In the genomic region with DNA sequence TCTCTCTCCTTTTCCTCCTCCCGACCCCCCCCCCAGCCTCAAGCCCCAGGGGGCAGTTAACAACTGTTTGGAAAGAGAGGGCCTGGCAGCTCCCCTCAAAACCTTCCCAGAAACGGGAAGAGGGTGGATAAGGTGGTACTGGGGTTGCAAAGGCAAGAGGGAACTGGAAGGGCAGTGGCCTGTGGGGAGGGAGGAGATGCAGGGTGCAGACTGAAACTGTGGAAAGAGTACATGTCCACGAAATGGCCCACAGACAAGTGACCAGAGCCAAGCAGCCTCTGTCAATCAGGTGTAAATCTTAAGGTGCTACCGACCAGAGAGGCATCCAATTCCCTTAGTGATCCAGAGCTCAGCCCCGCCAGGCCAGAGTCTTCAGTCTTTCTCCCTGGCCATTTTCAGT, we compare ENCODE assay signal across 8 mouse cellular contexts.
DNase-seq lines count a peak whose midpoint lies in the region; ATAC-seq and TF ChIP-seq lines count a peak whose summit lies in the region.

No protein-coding gene starts in this region.

- no peak for TF ChIP-seq POLR2A in heart, adult 2 months (IDR thresholded peaks at IDR 0.05; ENCODE audit: insufficient read depth, low read depth, low read length)

- peaks cover 2% of the 10 kb centered on the region for H3K4me1 ChIP-seq in heart, adult 2 months (ENCODE audit: control insufficient read depth, insufficient read depth, low read length)
- H3K4me1 ChIP-seq in heart, embryonic 11.5 days (ENCODE audit: control insufficient read depth, insufficient read depth, low read length) = peaks cover 13% of the 10 kb centered on the region
- peaks cover 21% of the 10 kb centered on the region for H3K4me1 ChIP-seq in limb, embryonic 13.5 days

- TF ChIP-seq EP300 in heart, adult 2 months (IDR thresholded peaks at IDR 0.05; ENCODE audit: insufficient read depth, low read depth, low read length) = no peak

- WGBS in heart, adult 2 months = 7% methylated on average over 5 of the region's 5 CpGs
- WGBS in heart, embryonic 11.5 days (ENCODE audit: insufficient replicate concordance) = 3% methylated on average over 4 of the region's 5 CpGs
- WGBS in limb, embryonic 13.5 days = 5% methylated on average over 5 of the region's 5 CpGs

- no peak for TF ChIP-seq CTCF in heart, adult 2 months (IDR thresholded peaks at IDR 0.05)

- H3K27me3 ChIP-seq in heart, adult 2 months (ENCODE audit: control insufficient read depth, insufficient read depth, low read length) = no peaks in the 10 kb centered on the region
- no peaks in the 10 kb centered on the region for H3K27me3 ChIP-seq in heart, embryonic 11.5 days (ENCODE audit: control insufficient read depth, insufficient read depth, low read length)
- H3K27me3 ChIP-seq in limb, embryonic 13.5 days = peaks cover 23% of the 10 kb centered on the region

- H3K4me3 ChIP-seq in heart, adult 2 months = peak overlapping the region; percentile 25
- H3K4me3 ChIP-seq in heart, embryonic 11.5 days (ENCODE audit: low read depth, low read length) = peak overlapping the region; percentile 64
- peak overlapping the region; percentile 55 for H3K4me3 ChIP-seq in limb, embryonic 13.5 days

- intact Hi-C loops in heart, adult 2 months (cut with DNase I) = loop anchor here (5.0 kb wide), 1 partner anchor 32 kb away; no protein-coding TSS in a partner anchor

- no peaks in the 10 kb centered on the region for H3K79me2 ChIP-seq in heart, adult 2 months (replicated peaks; ENCODE audit: control insufficient read depth, insufficient read depth, low read length)

- peak overlapping the region; percentile 89 for H3K27ac ChIP-seq in heart, adult 2 months
- H3K27ac ChIP-seq in heart, embryonic 11.5 days (ENCODE audit: low read depth, low read length) = peak overlapping the region; percentile 97
- no peak overlapping the region for H3K27ac ChIP-seq in limb, embryonic 13.5 days

- peak in 1 of 2 experiments; percentile 49 for DNase-seq in heart, adult 2 months
- no peak for DNase-seq in heart, adult 8-10 months (ENCODE audit: low spot score)
- DNase-seq in retina, embryonic 14.5 days (ENCODE audit: low spot score) = peak; percentile 15
- DNase-seq in thymus, postnatal 36 days = no peak
- no peak for DNase-seq in adrenal gland, adult (ENCODE audit: inconsistent age in 2 of 2, low spot score in 1 of 2)
- DNase-seq in layer of hippocampus, adult 11-12 months (ENCODE audit: low spot score) = no peak

- peak overlapping the region; percentile 88 for H3K4me2 ChIP-seq in heart, embryonic 11.5 days
- H3K4me2 ChIP-seq in limb, embryonic 13.5 days (replicated peaks) = peak overlapping the region; percentile 93

- H3K9me3 ChIP-seq in heart, embryonic 11.5 days (replicated peaks; ENCODE audit: control insufficient read depth, low read length) = no peaks in the 10 kb centered on the region
- H3K9me3 ChIP-seq in limb, embryonic 13.5 days = no peaks in the 10 kb centered on the region

- 0 out of 2 replicates have a peak, but pooled peaks cover 4% of the 10 kb centered on the region for H3K36me3 ChIP-seq in heart, adult 2 months (ENCODE audit: control insufficient read depth, insufficient read depth, low read length)
- H3K36me3 ChIP-seq in heart, embryonic 11.5 days (ENCODE audit: control insufficient read depth, insufficient read depth, low read length) = no peaks in the 10 kb centered on the region
- H3K36me3 ChIP-seq in limb, embryonic 13.5 days = no peaks in the 10 kb centered on the region

- ATAC-seq in heart, embryonic 11.5 days (replicated peaks; ENCODE audit: insufficient number of reproducible peaks, low FRiP score, low TSS enrichment) = 0 out of 2 replicates have a peak, but pooled peaks have one; percentile 4
- peak; percentile 38; the same call in 1 of the 2 replicates for ATAC-seq in limb, embryonic 13.5 days (ENCODE audit: low FRiP score, low read depth)

- peak overlapping the region; percentile 52 for H3K9ac ChIP-seq in heart, adult 2 months (ENCODE audit: low read depth, low read length)
- peak overlapping the region; percentile 63; the same call in 1 of the 2 replicates for H3K9ac ChIP-seq in heart, embryonic 11.5 days (ENCODE audit: low read depth, low read length)
- no peak overlapping the region for H3K9ac ChIP-seq in limb, embryonic 13.5 days
